Mouse (Mus musculus): ENCODE measurements around the gene Cabp7.

DNA sequence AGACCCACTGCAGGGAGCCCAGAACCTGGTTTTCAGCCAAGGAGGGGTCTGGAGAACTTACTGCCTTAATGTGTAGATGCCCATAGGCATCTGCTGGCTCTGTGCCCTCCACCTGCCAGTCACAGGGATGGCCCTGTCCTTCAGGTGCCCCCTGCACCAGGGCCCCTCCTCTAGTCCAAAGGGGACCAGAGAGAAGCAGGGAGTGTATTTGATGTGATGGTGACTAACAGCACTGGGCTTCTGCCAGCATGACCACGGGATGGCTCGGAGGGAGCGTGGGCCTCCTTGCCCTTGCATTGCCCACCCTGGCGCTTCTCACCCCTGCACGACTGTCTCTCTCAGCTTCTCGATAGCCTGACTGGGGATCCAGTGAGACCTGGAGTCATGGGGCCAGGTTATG, 1.9 kb downstream of the Cabp7 start:
- TF ChIP-seq CTCF (IDR thresholded peaks at IDR 0.05; ENCODE audit: low read depth) (no peak), EP300 (optimal IDR thresholded peaks at IDR 0.05) (no peak)
